Mouse (Mus musculus) retina, embryonic 14.5 days (tissue): ENCODE data around the gene Gm43517.

ENCODE experiments used
- DNase-seq: peaks from one replicate; pipeline ENCODE4 v3.0.0-alpha.2; 2015; ENCODE audit warnings: low spot score

Gene Gm43517

GRCm38 (mm10) chr12:49401796-49402130 lies 16.8 kb downstream of the Gm43517 start:
- no peak for DNase-seq

DNA sequence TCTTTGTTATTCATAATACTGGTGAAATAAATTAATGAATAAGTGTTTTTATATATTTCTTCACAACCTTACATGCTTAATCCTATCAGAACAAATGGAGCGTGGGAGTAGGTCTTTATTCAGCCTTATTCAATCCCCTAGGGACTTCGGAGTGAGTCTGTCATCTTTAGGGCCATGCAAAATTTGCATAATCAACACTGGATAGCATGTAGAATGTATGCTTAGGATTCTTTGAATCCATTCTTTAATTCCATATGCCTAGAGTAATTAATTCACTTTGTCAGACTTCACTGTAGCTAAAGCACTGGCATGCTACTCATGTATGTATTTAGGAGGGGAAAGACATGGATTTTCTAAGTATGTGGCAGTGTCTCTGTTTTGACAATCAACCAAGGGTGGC lies 24.9 kb downstream of the Gm43517 start:
- peak; percentile 10 for DNase-seq

- no peak for DNase-seq
Observed at GRCm38 (mm10) chr12:49417963-49418362, 33.0 kb downstream of the Gm43517 start.
